7 mouse cellular contexts compared by ENCODE assay signal in the genomic region with DNA sequence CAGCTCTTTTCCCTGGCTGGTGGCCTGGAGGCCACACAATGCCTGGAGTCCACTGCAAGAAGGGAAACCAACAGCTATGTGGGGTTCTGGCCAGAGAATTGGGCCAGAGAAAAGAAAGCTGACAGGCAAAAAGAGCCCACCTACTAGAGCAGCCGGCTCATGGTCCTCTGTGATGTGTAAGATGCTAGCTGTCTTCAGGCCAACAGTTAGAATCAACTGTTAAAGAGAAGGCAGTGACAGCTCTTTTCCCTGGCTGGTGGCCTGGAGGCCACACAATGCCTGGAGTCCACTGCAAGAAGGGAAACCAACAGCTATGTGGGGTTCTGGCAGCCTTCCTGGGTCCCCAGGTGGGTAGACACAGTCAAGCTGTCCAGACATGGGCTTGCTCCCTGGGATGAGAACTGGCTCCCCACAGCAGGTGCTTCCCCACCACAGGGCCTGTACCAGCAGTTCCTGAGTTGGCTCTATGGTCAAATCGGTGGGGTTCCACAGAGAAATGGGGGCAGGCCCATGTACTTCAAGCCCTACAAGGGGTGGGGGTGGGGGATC. TPM values are rescaled to one million over a fixed set of nuclear protein-coding genes. Genes with fewer than 3 reads are reported as not detected.
DNase-seq lines count a peak whose midpoint lies in the region; ATAC-seq lines count a peak whose summit lies in the region.
"Not testable (repeated sequence)": the region's sequence is repeated elsewhere in the genome, so short reads cannot be mapped to it uniquely, and the experiment has no call there.

No protein-coding gene starts in this region.

- ATAC-seq in heart, embryonic 13.5 days (ENCODE audit: extremely low read depth, insufficient number of reproducible peaks, low FRiP score, low TSS enrichment), result peak; percentile 15; the same call in 1 of the 2 replicates
- ATAC-seq in hindbrain, embryonic 16.5 days, result peak; percentile 79
- peak; percentile 86; the same call in 1 of the 2 replicates for ATAC-seq in lung, embryonic 15.5 days (ENCODE audit: borderline replicate concordance, extremely low read depth, low FRiP score, low TSS enrichment)
- ATAC-seq in midbrain, embryonic 16.5 days, result 0 out of 2 replicates have a peak, but pooled peaks have one; percentile 29

- peaks cover 66% of the 10 kb centered on the region for H3K4me1 ChIP-seq in heart, embryonic 13.5 days
- H3K4me1 ChIP-seq in hindbrain, embryonic 16.5 days (ENCODE audit: control insufficient read depth, insufficient read depth, low read depth, low read length), result peaks cover 19% of the 10 kb centered on the region
- H3K4me1 ChIP-seq in lung, embryonic 15.5 days, result peaks cover 77% of the 10 kb centered on the region
- H3K4me1 ChIP-seq in midbrain, embryonic 16.5 days (ENCODE audit: control insufficient read depth, insufficient read depth, low read length), result peaks cover 16% of the 10 kb centered on the region

- 66% methylated on average over 2 of the region's 2 CpGs for WGBS in heart, embryonic 13.5 days
- 84% methylated on average over 2 of the region's 2 CpGs for WGBS in hindbrain, embryonic 16.5 days
- 63% methylated on average over 2 of the region's 2 CpGs for WGBS in lung, embryonic 15.5 days
- WGBS in midbrain, embryonic 16.5 days, result 79% methylated on average over 2 of the region's 2 CpGs

- not testable (repeated sequence) for H3K27me3 ChIP-seq in heart, embryonic 13.5 days (replicated peaks); hindbrain, embryonic 16.5 days (replicated peaks; ENCODE audit: control insufficient read depth, insufficient read depth, low read length); lung, embryonic 15.5 days; midbrain, embryonic 16.5 days (ENCODE audit: control insufficient read depth, insufficient read depth, low read depth, low read length)

- not testable (repeated sequence) for H3K4me3 ChIP-seq in heart, embryonic 13.5 days; hindbrain, embryonic 16.5 days (ENCODE audit: low read length); lung, embryonic 15.5 days; midbrain, embryonic 16.5 days (ENCODE audit: low read depth, low read length)

- DNase-seq in cerebellum, adult 18-20 months, result peak; percentile 85 to 86
- DNase-seq in cerebellum, postnatal 14 days, result peak; percentile 72 to 86
- peak; percentile 36 for DNase-seq in thymus, postnatal 25 days

- not testable (repeated sequence) for H3K36me3 ChIP-seq in heart, embryonic 13.5 days; hindbrain, embryonic 16.5 days (ENCODE audit: control insufficient read depth, insufficient read depth, low read length); lung, embryonic 15.5 days; midbrain, embryonic 16.5 days (ENCODE audit: control insufficient read depth, insufficient read depth, low read length)

- H3K4me2 ChIP-seq in heart, embryonic 13.5 days; hindbrain, embryonic 16.5 days (ENCODE audit: low read length); lung, embryonic 15.5 days; midbrain, embryonic 16.5 days (ENCODE audit: low read length): not testable (repeated sequence)

- not testable (repeated sequence) for H3K9ac ChIP-seq in heart, embryonic 13.5 days; hindbrain, embryonic 16.5 days (ENCODE audit: low read depth, low read length); lung, embryonic 15.5 days; midbrain, embryonic 16.5 days (ENCODE audit: low read depth, low read length)

- H3K27ac ChIP-seq in heart, embryonic 13.5 days (replicated peaks); hindbrain, embryonic 16.5 days (ENCODE audit: low read depth, low read length); midbrain, embryonic 16.5 days (ENCODE audit: low read length): not testable (repeated sequence)
- H3K27ac ChIP-seq in lung, embryonic 15.5 days, result peak overlapping the region; percentile 70

- not testable (repeated sequence) for H3K9me3 ChIP-seq in heart, embryonic 13.5 days; hindbrain, embryonic 16.5 days (ENCODE audit: control insufficient read depth, low read length); lung, embryonic 15.5 days; midbrain, embryonic 16.5 days (replicated peaks; ENCODE audit: control insufficient read depth, low read length, poor library complexity, severe bottlenecking)

RNA-seq across cellular contexts. Expression of a gene that starts 8.2 kb away (rescaled TPM):
- polyA plus RNA-seq in heart, embryonic 13.5 days (2015; fragmentation: Nextera tagmentation; extraction: Ambion mirVana), result 12.4 and 13.2 TPM in 2 replicates
- polyA plus RNA-seq in hindbrain, embryonic 16.5 days (2015; fragmentation: Nextera tagmentation; extraction: Ambion mirVana), result 25.3 and 27.6 TPM in 2 replicates
- 26.6 and 27.8 TPM in 2 replicates for polyA plus RNA-seq in lung, embryonic 15.5 days (2015; fragmentation: Nextera tagmentation; extraction: Ambion mirVana)
- 22.6 and 25.0 TPM in 2 replicates for polyA plus RNA-seq in midbrain, embryonic 16.5 days (2015; fragmentation: Nextera tagmentation; extraction: Ambion mirVana)

RNA-seq across cellular contexts. Expression of a gene that starts 36.5 kb away (rescaled TPM):
- 8.8 and 9.1 TPM in 2 replicates for polyA plus RNA-seq in heart, embryonic 13.5 days (2015; fragmentation: Nextera tagmentation; extraction: Ambion mirVana)
- 12.6 and 13.2 TPM in 2 replicates for polyA plus RNA-seq in hindbrain, embryonic 16.5 days (2015; fragmentation: Nextera tagmentation; extraction: Ambion mirVana)
- polyA plus RNA-seq in lung, embryonic 15.5 days (2015; fragmentation: Nextera tagmentation; extraction: Ambion mirVana), result 10.3 and 12.4 TPM in 2 replicates
- polyA plus RNA-seq in midbrain, embryonic 16.5 days (2015; fragmentation: Nextera tagmentation; extraction: Ambion mirVana), result 12.8 and 13.5 TPM in 2 replicates

Comparison
In these comparisons a context has a peak if more than half of its experiments do, and no peak if none do; other contexts are left out.
1. ATAC-seq: peak in every context shown above with its lines; median percentile 86 in lung, embryonic 15.5 days; 79 in hindbrain, embryonic 16.5 days; 29 in midbrain, embryonic 16.5 days; 15 in heart, embryonic 13.5 days.